Mouse (Mus musculus) left cerebral cortex, adult 8-10 months (tissue): Measurements from ENCODE around the gene Plekhh2. TPM values are rescaled to one million over a fixed set of nuclear protein-coding genes. Genes with fewer than 3 reads are reported as not detected.

ENCODE experiments used
- total RNA-seq, 4 experiments: library from RNA; stranded (reverse); gene quantifications; 2 replicates each; pipeline ENCODE4 v1.2.4; 2022

Plekhh2 gene
- total RNA-seq, 4 experiments from 2014 or later, result 5.0 to 6.0 (median 6.0) TPM

Other genes starting within 250 kb of the Plekhh2 start
- 10 to 100 TPM; 15.0 to 17.3 (median 15.6) TPM for gene Thada, start 45.7 kb upstream of the Plekhh2 start, total RNA-seq
- 10 to 100 TPM; 21.3 to 24.5 (median 22.5) TPM for gene Dync2li1, start 114.6 kb downstream of the Plekhh2 start, total RNA-seq
- gene Abcg8, start 164.4 kb downstream of the Plekhh2 start, total RNA-seq, result under 1 TPM in 1 of 4 experiments, not detected in 3; 0.13 TPM
- gene Abcg5, start 171.1 kb downstream of the Plekhh2 start, total RNA-seq, result under 1 TPM in 1 of 4 experiments, not detected in 3; 0.30 TPM